Mouse (Mus musculus) liver, embryonic 14.5 days (tissue): ENCODE data around the gene Gfer. TPM values are rescaled to one million over a fixed set of nuclear protein-coding genes. Genes with fewer than 3 reads are reported as not detected.
"Not testable (repeated sequence)": the region's sequence is repeated elsewhere in the genome, so short reads cannot be mapped to it uniquely, and the experiment has no call there.

ENCODE experiments used
- ATAC-seq: fragments of 200-750 bp; cut with Nextera tagmentation; 2 replicates; pipeline ENCODE4 v1.8.0; 2017; ENCODE audit warnings: moderate number of reproducible peaks, mild to moderate bottlenecking, moderate library complexity; ENCODE audit not compliant: insufficient read depth
- DNase-seq, 3 experiments: peaks; one replicate each; pipeline ENCODE4 v3.0.0-alpha.2; 2012 to 2013; ENCODE audit warnings: low read depth in 3 of 3, low spot score in 3 of 3
- H3K27ac ChIP-seq: fragments of 300-500 bp; sonication (generic); 2 replicates; pipeline ENCODE4 v1.5.1; 2014; ENCODE audit warnings: moderate library complexity, mild to moderate bottlenecking, control low read depth, inconsistent platforms
- H3K27me3 ChIP-seq: fragments of 300-500 bp; sonication (generic); 2 replicates; pipeline ENCODE4 v1.6.1; 2014; ENCODE audit warnings: mild to moderate bottlenecking, low read length, moderate library complexity; ENCODE audit not compliant: control insufficient read depth, insufficient read depth
- H3K36me3 ChIP-seq: fragments of 300-500 bp; sonication (generic); replicated peaks from 2 replicates; pipeline ENCODE4 v1.6.1; 2014; ENCODE audit warnings: low read depth; ENCODE audit not compliant: control insufficient read depth, insufficient read depth
- H3K4me1 ChIP-seq, 2 experiments: fragments of 200-500 bp in 1 of 2; fragments of 300-500 bp in 1 of 2; sonication (generic) in 1 of 2; replicated peaks; 2 replicates each; pipeline ENCODE4 v1.6.1; 2012 to 2014; ENCODE audit warnings: antibody characterized with exemption in 1 of 2, inconsistent platforms in 1 of 2, low read length in 1 of 2; ENCODE audit not compliant: control insufficient read depth in 2 of 2, insufficient read depth in 2 of 2
- H3K4me2 ChIP-seq: fragments of 300-500 bp; sonication (generic); 2 replicates; pipeline ENCODE4 v1.6.1; 2014; ENCODE audit warnings: low read depth, mild to moderate bottlenecking, control low read depth, moderate library complexity
- H3K4me3 ChIP-seq, 2 experiments: fragments of 200-500 bp in 1 of 2; fragments of 300-500 bp in 1 of 2; sonication (generic) in 1 of 2; 2 replicates each; pipeline ENCODE4 v1.5.1; 2012 to 2014; ENCODE audit warnings: low read depth in 2 of 2, low read length in 2 of 2, mild to moderate bottlenecking in 2 of 2, control low read depth in 1 of 2, inconsistent platforms in 1 of 2, moderate library complexity in 1 of 2; ENCODE audit not compliant: insufficient read depth in 1 of 2
- H3K9ac ChIP-seq: fragments of 300-500 bp; sonication (generic); replicated peaks from 2 replicates; pipeline ENCODE4 v1.6.1; 2014; ENCODE audit warnings: mild to moderate bottlenecking, control low read depth, moderate library complexity
- H3K9me3 ChIP-seq: fragments of 300-500 bp; sonication (generic); 2 replicates; pipeline ENCODE4 v1.6.1; 2016; ENCODE audit warnings: low read length, mixed read lengths; ENCODE audit not compliant: control insufficient read depth
- CTCF ChIP-seq: IDR thresholded peaks from 2 replicates; pipeline ENCODE4 v1.5.1; 2016; ENCODE audit warnings: antibody characterized with exemption, low read depth, control low read depth
- EP300 ChIP-seq: IDR thresholded peaks from 2 replicates; pipeline ENCODE4 v1.6.1; 2016; ENCODE audit warnings: antibody characterized with exemption, low read depth
- WGBS: fragments of 180-500 bp; shearing (Covaris S2); extraction: QIAGEN DNeasy Blood & Tissue Kit; methylation state at CpG from one replicate; pipeline ENCODE4 v1.1.7; 2014; ENCODE audit not compliant: insufficient replicate concordance; 5-methylcytosine and 5-hydroxymethylcytosine counted together
- polyA plus RNA-seq, 2 experiments: library from polyadenylated mRNA; depleted of rRNA in 1 of 2; stranded (reverse) in 1 of 2; unstranded in 1 of 2; fragments of >200 nt; fragmentation: Nextera tagmentation in 1 of 2; extraction: Ambion mirVana in 1 of 2; gene quantifications; 2 replicates each; pipeline versions ENCODE4 v1.2.1 to v1.2.3; 2012 to 2014

Gfer gene
- polyA plus RNA-seq, 2 experiments = 19.5 to 32.3 TPM

- WGBS = 54% methylated on average over 7 of the region's 7 CpGs
- TF ChIP-seq CTCF (no peak), EP300 (no peak)
- Histone ChIP-seq H3K4me1 (peaks cover 14 to 24% of the 10 kb centered on the region in 2 experiments), H3K36me3 (peaks cover 21% of the 10 kb centered on the region), H3K27ac (no peak overlapping the region), H3K4me3 (no peak overlapping the region), H3K9me3 (no peaks in the 10 kb centered on the region), H3K9ac (no peak overlapping the region), H3K4me2 (no peak overlapping the region), H3K27me3 (no peaks in the 10 kb centered on the region)
- DNase-seq = no peak
- ATAC-seq = no peak
These were observed 21.7 kb downstream of the Gfer start for GRCm38 (mm10) chr17:24674277-24674676.

DNA sequence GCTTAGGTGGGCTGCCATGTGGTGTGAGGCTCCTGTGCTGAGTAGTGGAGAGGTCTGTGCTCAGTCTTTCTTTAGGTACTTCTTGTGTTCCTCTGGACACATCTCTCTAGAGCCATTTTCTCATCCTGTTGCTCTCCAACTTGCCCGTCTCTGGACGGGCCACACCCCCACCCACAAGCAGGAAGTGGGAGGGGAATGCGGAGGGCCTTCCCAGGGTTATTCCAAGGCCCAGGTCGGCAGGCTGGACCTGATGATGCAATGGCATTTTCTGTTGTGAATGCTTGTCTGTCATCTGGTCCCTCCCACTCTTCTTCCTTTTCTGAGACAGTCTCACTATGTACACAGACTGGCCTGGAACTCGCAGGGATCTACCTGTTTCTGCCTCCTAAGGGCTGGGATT, 23.8 kb downstream of the Gfer start:
- H3K27me3 ChIP-seq = no peaks in the 10 kb centered on the region
- 0 out of 2 replicates have a peak, but pooled peaks have one; percentile 7 for ATAC-seq
- peak overlapping the region; percentile 96 for H3K4me2 ChIP-seq
- H3K9me3 ChIP-seq = no peaks in the 10 kb centered on the region
- peak in 1 of 3 experiments; percentile 47 for DNase-seq
- H3K4me1 ChIP-seq = peaks cover 21 to 30% of the 10 kb centered on the region in 2 experiments
- H3K36me3 ChIP-seq = peaks cover 6% of the 10 kb centered on the region
- no peak overlapping the region for H3K4me3 ChIP-seq
- TF ChIP-seq EP300 (no peak), CTCF (no peak)
- H3K27ac ChIP-seq = no peak overlapping the region
- WGBS = 10% methylated on average over 5 of the region's 5 CpGs
- H3K9ac ChIP-seq = peak overlapping the region; percentile 16; the same call in 1 of the 2 replicates

GRCm38 (mm10) chr17:24671346-24671745, 24.6 kb downstream of the Gfer start:
- ATAC-seq = no peak
- 0 out of 2 replicates have a peak overlapping the region, but pooled peaks have one; percentile 28 for H3K9ac ChIP-seq
- H3K27me3 ChIP-seq = no peaks in the 10 kb centered on the region
- no peak for TF ChIP-seq CTCF
- TF ChIP-seq EP300 = no peak
- peak overlapping the region; percentile 96 for H3K4me2 ChIP-seq
- H3K4me1 ChIP-seq = peaks cover 21 to 30% of the 10 kb centered on the region in 2 experiments
- H3K9me3 ChIP-seq = no peaks in the 10 kb centered on the region
- H3K27ac ChIP-seq = no peak overlapping the region
- H3K4me3 ChIP-seq = peak overlapping the region; percentile 19 to 87; a peak in 3 of 4 replicates
- no peaks in the 10 kb centered on the region for H3K36me3 ChIP-seq
- no peak for DNase-seq
- 46% methylated on average over 5 of the region's 5 CpGs for WGBS

- Histone ChIP-seq H3K4me3 (peak overlapping the region; percentile 78 to 87), H3K36me3 (no peaks in the 10 kb centered on the region), H3K4me1 (peaks cover 21 to 28% of the 10 kb centered on the region in 2 experiments), H3K9me3 (no peaks in the 10 kb centered on the region), H3K27ac (peak overlapping the region; percentile 49), H3K9ac (peak overlapping the region; percentile 86), H3K27me3 (no peaks in the 10 kb centered on the region), H3K4me2 (peak overlapping the region; percentile 96)
- 5% methylated on average over 8 of the region's 8 CpGs for WGBS
- DNase-seq (no peak), ATAC-seq (no peak)
- no peak for TF ChIP-seq CTCF
- TF ChIP-seq EP300 = no peak
These were observed 25.6 kb downstream of the Gfer start for GRCm38 (mm10) chr17:24670246-24670844.

DNA sequence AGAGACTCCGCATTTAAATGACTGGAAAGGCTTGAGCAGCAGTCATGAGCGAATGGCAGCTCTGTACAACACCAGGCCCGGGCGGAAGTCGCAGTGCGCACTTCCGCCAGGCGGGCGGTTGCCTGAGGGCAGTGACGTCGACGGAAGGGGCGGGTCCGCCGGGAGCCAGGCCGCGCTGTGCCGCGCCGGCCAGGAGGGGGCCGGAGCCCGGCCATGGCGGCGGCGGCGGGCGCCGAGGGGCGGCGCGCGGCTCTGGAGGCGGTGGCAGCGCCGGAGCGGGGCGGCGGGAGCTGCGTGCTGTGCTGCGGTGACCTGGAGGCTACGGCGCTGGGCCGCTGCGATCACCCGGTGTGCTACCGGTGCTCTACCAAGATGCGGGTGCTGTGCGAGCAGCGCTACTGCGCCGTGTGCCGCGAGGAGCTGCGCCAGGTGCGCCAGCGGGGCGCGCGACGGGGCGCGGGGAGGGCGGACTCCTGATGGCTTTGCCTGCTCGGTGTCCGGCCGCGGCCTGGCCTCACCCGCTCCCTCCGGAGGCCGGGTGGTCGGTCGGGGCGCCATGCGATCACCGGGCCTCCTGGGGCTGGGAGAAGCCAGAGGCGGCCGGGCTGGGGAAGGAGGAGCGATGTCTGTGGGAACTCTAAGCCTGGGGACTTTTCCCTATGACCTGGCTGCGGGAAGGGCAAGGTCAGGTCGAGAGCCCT, 26.3 kb downstream of the Gfer start, which contains the start of gene Zfp598:
Gene Zfp598, plus strand, starts transcription at position 143 of the 701 bp plus-strand sequence.
- TF ChIP-seq CTCF = peak; percentile 29
- TF ChIP-seq EP300 = no peak
- Histone ChIP-seq H3K4me3 (peak within 1 kb of the TSS; percentile 78 to 87), H3K9ac (peak within 1 kb of the TSS; percentile 86), H3K36me3 (no peaks in the 10 kb centered on the region), H3K4me1 (peaks cover 21 to 28% of the 10 kb centered on the region in 2 experiments), H3K4me2 (peak within 1 kb of the TSS; percentile 96), H3K27me3 (no peaks in the 10 kb centered on the region), H3K9me3 (no peaks in the 10 kb centered on the region), H3K27ac (peak within 1 kb of the TSS; percentile 65)
- ATAC-seq (peak; percentile 97), DNase-seq (peak; percentile 81 to 88 (median 87))
- WGBS = under 1% methylated on average over 78 of the region's 80 CpGs

DNA sequence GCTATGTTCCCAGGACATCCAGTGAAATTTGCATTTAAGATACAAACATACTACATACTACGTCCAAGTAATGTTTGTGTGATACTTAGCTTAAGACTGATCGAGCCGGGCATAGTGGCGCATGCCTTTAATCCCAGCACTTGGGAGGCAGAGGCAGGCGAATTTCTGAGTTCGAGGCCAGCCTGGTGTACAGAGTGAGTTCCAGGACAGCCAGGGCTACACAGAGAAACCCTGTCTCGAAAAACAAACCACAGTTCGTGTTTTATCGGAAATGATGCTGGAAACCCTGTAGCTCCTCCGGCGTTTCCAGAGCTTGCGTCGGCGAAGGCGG, 26.8 kb downstream of the Gfer start:
- H3K9me3 ChIP-seq, DNase-seq, H3K36me3 ChIP-seq, H3K27me3 ChIP-seq: not testable (repeated sequence)
- peak overlapping the region; percentile 70 for H3K9ac ChIP-seq
- peak; percentile 19 for ATAC-seq
- H3K4me1 ChIP-seq = peaks cover 21 to 28% of the 10 kb centered on the region in 2 experiments
- peak overlapping the region; percentile 65 for H3K27ac ChIP-seq
- H3K4me3 ChIP-seq = peak overlapping the region; percentile 78 to 87
- H3K4me2 ChIP-seq = peak overlapping the region; percentile 96
- 6% methylated on average over 15 of the region's 15 CpGs for WGBS
